Mouse (Mus musculus): ENCODE measurements at regions not wholly inside any gene's neighbourhood (a gene's known extent, or its start where the extent isn't known, plus 50 kb on each side); places are given as distances from the start of the nearest gene placed in this dataset.

DNA sequence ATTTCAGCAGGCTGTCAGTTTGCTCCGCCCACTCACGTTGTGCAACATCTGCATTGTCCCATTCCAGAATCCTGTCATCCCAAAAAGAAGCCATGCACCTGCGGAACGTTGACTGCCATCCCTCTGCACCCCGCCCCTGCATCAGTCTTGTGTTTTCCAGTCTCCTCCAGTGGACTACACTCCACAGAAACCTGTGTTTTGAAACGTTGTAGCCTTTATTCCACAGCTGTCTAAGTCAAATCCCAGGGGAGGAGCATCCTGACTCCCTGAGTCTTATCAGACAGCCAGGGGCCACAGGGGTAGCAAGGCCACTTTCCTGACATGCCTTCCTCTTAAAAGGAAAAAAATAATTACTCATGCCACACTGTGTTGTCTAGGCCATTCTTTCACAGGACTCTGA, 251.5 kb upstream of the Dio3 start:
- DNase-seq (ENCODE audit: low spot score): no peak

DNA sequence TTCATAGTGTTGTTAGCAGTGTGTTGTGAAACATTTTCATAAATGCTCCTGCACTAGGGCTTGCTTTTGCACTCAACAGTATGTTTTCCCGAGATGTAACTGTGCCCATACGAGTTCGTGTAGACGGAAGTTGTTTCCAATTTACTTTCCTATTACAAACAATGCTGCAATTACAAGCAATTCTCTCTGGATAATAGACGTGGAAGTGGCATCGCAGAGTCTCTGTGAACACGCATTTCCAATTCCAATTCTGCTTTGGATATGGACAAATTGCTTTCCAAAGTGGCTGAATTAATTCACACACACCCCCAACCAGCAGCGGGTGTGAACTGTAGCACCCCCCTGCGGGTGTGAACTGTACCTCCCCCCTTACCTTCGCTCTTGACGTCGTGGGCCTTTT, 250.9 kb upstream of the Dio3 start:
- no peak for DNase-seq (ENCODE audit: low spot score)

DNA sequence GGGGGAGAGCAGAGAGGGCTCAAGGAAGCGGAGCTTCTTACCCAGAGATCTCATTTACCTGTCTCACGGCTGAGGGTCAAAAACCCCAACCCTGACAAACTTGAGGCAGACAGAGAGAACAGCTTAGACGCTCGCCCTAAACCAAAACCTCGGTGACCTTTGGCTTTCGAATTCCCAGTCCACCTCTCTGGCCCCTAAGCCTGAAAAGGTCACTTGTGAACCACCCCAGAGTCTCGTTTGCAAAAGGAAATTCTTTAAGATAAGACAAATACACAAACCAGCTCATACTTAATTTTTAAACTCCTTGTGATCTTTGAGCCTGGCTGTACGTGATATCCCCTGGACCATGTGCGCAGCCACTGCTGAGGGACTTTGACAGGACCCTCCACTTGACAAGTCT, 250.2 kb upstream of the Dio3 start:
- DNase-seq (ENCODE audit: low spot score): no peak

DNA sequence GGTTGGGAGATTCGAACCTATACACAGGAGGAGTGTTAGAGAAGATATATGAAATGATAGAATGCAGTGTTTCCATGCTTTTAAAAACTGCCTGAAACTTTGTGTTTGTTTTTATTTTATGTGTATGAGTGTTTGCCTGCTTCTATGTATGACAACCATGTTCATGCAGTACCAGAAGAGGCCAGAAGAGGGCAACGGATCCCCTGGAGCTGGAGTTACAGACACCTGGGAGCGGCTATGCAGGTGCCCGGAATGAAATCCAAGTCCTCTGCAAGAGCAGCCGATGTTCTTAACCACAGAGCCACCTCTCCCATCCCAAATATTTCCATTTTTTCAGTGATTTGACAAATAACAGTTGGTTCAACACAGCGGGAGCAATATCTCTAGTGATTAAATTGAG, 247.5 kb upstream of the Dio3 start:
- no peak for DNase-seq (ENCODE audit: low spot score)

DNA sequence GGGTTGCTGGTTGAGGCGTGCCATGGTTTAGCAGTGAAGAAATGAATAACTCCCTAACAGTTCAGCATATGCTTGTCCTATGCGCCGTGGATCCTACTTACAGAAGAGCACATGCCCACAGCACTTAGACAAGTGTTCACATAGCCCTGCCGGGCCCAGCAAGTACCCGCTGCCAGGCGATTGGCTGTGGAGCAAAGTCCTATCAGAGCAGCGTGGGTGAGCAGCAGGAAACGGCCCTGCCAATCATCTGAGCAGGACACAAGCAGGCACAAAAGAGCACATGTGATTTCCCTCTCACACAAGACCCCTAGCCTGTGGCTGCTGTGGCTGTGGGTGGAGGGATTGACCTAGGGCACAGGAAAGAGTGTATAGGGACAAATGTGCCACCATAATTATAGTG, 243.7 kb upstream of the Dio3 start:
- no peak for DNase-seq (ENCODE audit: low spot score)

DNA sequence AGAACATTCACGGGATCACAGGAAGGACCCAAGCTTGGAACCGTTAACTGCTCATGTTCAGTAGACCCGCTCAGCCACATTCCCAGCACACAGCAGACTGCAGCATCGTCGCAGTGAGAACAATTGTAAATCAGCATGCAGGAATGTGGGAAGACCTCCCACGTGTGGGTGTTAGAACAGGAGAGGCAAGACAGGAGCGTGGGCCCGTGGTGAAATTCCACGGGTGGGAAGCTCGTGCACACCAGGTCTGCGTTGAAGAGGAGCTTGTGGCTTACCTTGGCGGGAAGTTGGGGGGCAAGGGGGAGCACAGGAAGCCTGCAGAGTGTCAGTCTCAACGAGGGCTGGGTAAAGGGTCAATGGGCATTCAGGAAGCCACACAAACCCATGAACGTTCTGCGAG, 238.2 kb upstream of the Dio3 start:
- DNase-seq (ENCODE audit: low spot score): peak; percentile 42

DNA sequence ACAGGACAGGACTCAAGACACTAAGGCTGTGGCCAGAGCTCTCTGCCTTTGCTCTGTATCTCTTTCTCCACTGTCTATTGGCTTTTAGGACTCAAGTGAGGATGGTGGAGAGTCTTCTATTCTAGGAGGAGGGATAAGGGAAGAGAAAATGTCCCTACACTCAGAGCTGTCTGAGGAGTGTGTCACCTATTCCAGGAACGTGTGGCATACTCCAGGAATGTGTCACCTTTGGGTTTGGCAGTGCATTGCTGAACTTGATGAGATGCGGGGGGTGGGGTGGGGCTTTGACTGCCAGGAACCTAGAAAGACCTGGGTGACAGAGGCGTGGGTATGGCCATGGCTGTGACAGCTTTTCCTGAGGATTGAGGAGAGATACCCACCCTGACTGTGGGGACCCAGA, 237.1 kb upstream of the Dio3 start:
- no peak for DNase-seq (ENCODE audit: low spot score)

DNA sequence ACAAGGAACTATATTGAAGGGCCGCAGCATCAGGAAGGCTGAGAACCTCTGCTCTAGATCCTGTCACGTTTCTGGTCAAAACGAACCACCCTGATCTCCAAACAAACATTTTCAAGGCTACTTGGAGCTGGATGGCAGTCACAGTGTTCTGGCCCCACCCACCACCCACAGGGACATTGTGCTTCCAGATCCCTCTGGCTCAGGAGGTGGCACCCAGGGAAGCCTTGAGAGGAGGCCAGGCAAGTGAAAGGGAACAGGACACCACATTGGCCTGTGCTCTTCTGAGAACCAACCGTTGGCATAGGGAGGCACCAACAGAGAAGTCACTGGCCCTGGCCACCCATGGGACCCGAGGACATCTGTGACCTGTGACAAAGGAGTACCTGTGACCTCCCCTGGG, 234.6 kb upstream of the Dio3 start:
- no peak for DNase-seq (ENCODE audit: low spot score)

DNA sequence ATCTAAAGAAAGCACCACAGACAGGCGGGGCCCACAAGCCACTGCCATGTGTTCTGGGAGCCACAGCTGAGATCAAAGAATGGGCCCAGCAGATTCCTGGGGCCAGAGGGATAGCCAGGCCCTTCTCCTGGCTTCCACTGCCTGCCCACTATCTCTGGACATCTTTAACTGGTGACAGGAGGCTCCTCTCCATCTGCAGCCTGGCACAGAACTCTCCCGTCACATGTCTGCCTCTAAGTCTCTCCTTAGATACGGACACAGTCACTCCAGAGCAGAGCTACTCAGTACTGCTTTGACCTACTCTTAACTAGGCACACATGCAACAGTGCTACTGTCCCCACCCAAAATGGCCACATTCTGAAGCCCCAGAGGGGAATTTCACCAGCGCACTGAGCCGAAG, 234.1 kb upstream of the Dio3 start:
- DNase-seq (ENCODE audit: low spot score): no peak

- no peak for DNase-seq (ENCODE audit: low spot score)
Measured at GRCm38 (mm10) chr12:110045770-110046330, 233.0 kb upstream of the Dio3 start.

DNA sequence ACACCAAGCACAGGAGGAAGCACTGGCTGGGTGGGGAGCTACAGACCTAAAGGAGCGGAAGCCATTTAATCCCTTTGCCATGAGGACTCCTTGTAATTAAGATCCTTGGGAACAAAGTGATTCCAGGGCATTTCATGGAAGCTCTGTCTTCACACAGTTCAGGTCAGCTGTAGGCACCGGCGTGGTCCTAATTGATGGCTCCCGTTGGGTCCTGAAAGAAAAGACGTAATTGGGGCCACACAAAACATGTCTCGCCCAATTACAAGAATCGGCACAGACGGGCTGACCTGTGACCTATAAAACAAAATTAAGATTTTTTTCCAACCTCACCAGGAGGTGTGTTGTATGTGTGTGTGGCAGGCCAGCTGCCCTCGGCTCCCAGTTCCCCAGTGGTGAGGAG, 232.3 kb upstream of the Dio3 start:
- no peak for DNase-seq (ENCODE audit: low spot score)

GRCm38 (mm10) chr12:110047466-110048250, 231.2 kb upstream of the Dio3 start:
- peak; percentile 20 for DNase-seq (ENCODE audit: low spot score)

DNA sequence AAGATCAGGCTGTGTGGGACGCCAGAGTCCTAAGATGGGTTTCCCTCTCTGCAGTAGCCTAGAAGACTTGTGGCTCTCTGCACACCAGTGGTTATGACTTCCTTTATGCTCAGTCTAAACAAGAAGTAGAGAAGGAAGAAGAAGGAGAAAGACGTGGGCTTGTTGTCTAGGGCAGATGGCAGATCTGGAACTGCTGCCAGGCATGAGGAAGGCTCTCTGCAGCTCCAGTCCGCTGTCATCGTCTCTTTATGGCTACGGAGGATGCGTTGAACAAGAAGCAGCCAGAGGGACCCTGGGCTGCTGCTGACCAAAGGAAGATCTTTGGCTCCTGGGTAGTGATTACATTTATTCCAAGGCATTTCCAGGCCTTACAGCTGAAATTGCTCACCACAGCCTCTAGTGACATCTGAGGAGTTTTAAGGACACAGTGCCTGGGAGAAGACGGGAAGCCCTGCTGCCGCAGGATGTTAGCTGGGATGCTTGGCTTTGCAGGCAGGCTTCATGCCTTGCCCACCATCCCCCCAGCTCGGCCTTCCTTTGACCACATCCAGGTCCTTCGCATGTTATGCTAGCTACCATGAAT, 229.6 kb upstream of the Dio3 start:
- DNase-seq (ENCODE audit: low spot score): peak; percentile 13

DNA sequence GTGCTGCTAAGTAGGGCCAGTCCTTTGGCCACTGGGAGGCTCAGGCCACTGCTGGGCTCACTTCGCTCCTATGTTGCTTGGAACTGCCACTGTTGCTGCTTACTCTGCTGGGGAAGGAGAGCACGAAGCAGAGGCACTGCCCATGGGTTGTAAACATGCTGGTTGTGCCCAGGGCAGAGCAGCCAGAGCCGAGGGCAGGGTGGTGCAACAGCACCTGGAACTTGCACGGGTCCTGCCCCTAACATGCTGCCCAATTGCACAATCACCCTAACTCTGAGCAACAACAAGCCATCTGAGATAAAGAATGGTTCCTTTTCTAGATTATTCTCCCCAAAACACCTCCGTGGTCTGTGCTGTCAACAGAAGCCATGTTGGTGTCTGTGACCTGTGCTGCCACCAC, 219.5 kb upstream of the Dio3 start:
- DNase-seq (ENCODE audit: low spot score): no peak

DNA sequence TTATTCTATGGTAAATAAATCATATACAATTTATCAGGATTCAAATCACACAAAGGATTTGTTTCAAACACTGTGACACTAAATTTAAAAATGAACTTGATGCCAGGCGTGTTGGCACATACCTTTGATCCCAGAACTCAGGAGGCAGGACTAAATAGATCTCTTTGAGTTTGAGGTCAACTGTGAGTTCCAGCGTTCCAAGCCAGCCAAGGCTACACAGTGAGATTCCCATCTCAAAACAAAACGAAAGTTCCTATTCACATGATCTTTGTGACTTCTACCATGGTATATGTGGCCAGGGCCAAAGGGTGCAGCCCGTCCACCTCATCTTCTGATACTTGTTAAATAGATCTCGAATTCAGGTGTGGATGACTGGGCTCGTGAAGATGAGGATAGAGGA, 216.9 kb upstream of the Dio3 start:
- DNase-seq (ENCODE audit: low spot score): no peak

- no peak for DNase-seq (ENCODE audit: low spot score)
Measured at GRCm38 (mm10) chr12:110063013-110063412, 215.9 kb upstream of the Dio3 start.

DNA sequence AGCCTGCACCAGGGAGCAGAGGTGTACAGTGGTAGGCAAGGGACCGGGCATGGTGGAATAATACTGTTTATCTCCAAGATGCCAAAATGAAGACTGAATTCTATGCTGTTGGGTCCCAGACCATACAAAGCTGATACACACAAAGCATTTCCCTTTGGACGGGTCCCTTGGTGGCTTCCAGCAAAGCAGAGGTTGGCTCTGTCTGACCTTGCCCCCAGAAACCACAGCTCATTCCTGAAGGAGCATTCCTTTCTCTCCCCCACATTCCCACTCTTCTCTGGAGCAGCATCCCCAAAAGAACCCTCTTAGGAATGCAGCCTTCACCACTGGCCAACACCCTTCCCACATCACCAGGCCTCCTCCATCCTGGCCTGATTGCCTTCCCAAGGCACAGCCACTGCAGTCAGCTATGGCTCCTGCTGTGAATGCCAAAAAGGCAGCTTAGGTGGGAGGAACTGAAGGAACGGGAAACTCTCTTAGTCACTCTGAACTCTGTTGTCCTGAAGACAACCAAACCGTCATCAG, 212.4 kb upstream of the Dio3 start:
- DNase-seq (ENCODE audit: low spot score): no peak

GRCm38 (mm10) chr12:110070506-110070905, 208.4 kb upstream of the Dio3 start:
- no peak for DNase-seq (ENCODE audit: low spot score)

GRCm38 (mm10) chr12:110071823-110072222, 207.0 kb upstream of the Dio3 start:
- no peak for DNase-seq (ENCODE audit: low spot score)

DNA sequence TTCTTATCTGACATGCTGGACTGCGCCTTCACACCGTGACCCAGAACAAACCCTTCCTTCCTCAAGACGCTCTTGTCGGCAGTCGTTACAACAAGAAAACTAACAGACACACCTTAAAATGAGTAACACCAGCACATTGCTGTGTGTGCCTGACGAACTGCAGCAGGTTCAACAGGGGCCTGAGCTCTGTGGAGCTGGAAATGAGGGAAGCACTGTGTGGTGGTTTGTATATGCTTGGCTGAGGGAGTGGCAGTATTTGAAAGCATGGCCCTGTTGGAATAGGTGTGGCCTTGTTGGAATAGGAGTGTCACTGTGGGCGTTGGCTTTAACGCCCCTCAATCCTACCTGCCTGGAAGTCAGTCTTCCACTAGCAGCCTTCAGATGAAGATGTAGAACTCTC, 203.9 kb upstream of the Dio3 start:
- DNase-seq (ENCODE audit: low spot score): no peak

DNA sequence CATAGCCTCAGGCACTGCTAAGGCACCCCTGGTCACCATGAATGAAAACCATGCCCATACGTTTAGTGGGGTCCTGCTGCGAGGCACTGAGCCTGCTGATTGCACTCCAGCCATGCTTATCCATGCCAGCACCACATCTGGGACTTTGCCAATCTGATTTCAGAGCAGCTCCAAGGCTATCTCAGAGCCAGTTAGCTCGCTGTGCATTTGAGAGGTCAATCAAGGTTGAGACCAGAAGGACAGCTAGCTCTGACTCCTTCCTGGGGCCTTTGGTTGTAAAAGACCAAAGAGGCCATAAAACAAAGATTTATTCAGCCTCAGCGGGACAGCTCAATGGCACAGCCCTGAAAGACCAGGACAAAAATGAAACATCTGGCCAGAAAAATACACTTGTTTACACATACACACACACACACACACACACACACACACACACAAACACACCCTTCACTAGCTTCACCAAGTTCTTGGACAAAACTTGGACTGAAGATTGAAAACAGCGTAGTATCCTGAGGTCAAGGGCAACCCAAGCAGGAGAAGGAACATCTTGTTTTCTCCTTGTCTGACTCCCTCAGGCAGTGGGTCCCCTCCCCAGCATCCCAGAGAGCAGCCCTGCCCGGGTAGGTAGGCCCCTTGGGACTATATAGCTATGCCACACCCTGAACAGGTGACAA, 201.5 kb upstream of the Dio3 start:
- DNase-seq (ENCODE audit: low spot score): no peak

GRCm38 (mm10) chr12:110078081-110078505, 200.8 kb upstream of the Dio3 start:
- DNase-seq (ENCODE audit: low spot score): no peak

Measured in layer of hippocampus, adult 9-10 months (tissue).